Mouse (Mus musculus) limb, embryonic 14.5 days (tissue): ENCODE data around the gene Slc2a13. TPM values are rescaled to one million over a fixed set of nuclear protein-coding genes. Genes with fewer than 3 reads are reported as not detected.

Experiments
- ATAC-seq: fragments of 200-750 bp; cut with Nextera tagmentation; 2 replicates; pipeline ENCODE4 v1.8.0; 2017; ENCODE audit warnings: low read depth, moderate number of reproducible peaks, moderate TSS enrichment; ENCODE audit not compliant: low FRiP score
- DNase-seq: peaks from one replicate; pipeline ENCODE4 v3.0.0-alpha.2; 2015; ENCODE audit warnings: low spot score
- H3K27ac ChIP-seq: fragments of 300-500 bp; sonication (generic); replicated peaks from 2 replicates; pipeline ENCODE4 v1.5.1; 2014; ENCODE audit warnings: low read depth, mild to moderate bottlenecking, low read length, moderate library complexity, mixed read lengths
- H3K27me3 ChIP-seq: fragments of 300-500 bp; sonication (generic); 2 replicates; pipeline ENCODE4 v1.6.1; 2014; ENCODE audit warnings: low read length, mixed read lengths; ENCODE audit not compliant: control insufficient read depth, insufficient read depth
- H3K36me3 ChIP-seq: fragments of 300-500 bp; sonication (generic); 2 replicates; pipeline ENCODE4 v1.6.1; 2014; ENCODE audit warnings: mild to moderate bottlenecking, low read length, moderate library complexity, mixed read lengths; ENCODE audit not compliant: control insufficient read depth, insufficient read depth
- H3K4me1 ChIP-seq: fragments of 300-500 bp; sonication (generic); 2 replicates; pipeline ENCODE4 v1.6.1; 2014; ENCODE audit warnings: antibody characterized with exemption, low read length, mixed read lengths; ENCODE audit not compliant: control insufficient read depth, insufficient read depth
- H3K4me2 ChIP-seq: fragments of 300-500 bp; sonication (generic); replicated peaks from 2 replicates; pipeline ENCODE4 v1.6.1; 2014; ENCODE audit warnings: low read depth, mild to moderate bottlenecking, low read length, moderate library complexity; ENCODE audit not compliant: severe bottlenecking
- H3K4me3 ChIP-seq: fragments of 300-500 bp; sonication (generic); replicated peaks from 2 replicates; pipeline ENCODE4 v1.5.1; 2014; ENCODE audit warnings: low read length
- H3K9ac ChIP-seq: fragments of 300-500 bp; sonication (generic); 2 replicates; pipeline ENCODE4 v1.6.1; 2014; ENCODE audit warnings: mild to moderate bottlenecking, low read depth, low read length, moderate library complexity; ENCODE audit not compliant: severe bottlenecking
- H3K9me3 ChIP-seq: fragments of 300-500 bp; sonication (generic); 2 replicates; pipeline ENCODE4 v1.6.1; 2016; ENCODE audit warnings: low read length; ENCODE audit not compliant: control insufficient read depth
- POLR2A ChIP-seq: fragments of 200-500 bp; IDR thresholded peaks from 2 replicates; pipeline ENCODE4 v1.8.0; 2012; ENCODE audit warnings: inconsistent platforms, mild to moderate bottlenecking, moderate library complexity, borderline replicate concordance; ENCODE audit not compliant: insufficient read depth, insufficient read length; ENCODE audit errors: extremely low read depth
- WGBS: fragments of 180-500 bp; shearing (Covaris S2); extraction: QIAGEN DNeasy Blood & Tissue Kit; methylation state at CpG from one replicate; pipeline ENCODE4 v1.1.7; 2014; 5-methylcytosine and 5-hydroxymethylcytosine counted together
- polyA plus RNA-seq, 2 experiments: library from polyadenylated mRNA; depleted of rRNA in 1 of 2; stranded (reverse) in 1 of 2; unstranded in 1 of 2; fragments of >200 nt; fragmentation: Nextera tagmentation in 1 of 2; extraction: Ambion mirVana in 1 of 2; gene quantifications; 2 replicates each; pipeline versions ENCODE4 v1.2.1 to v1.2.3; 2012 to 2014

Gene Slc2a13
- polyA plus RNA-seq, 2 experiments, result 2.7 to 3.5 TPM

- Histone ChIP-seq H3K36me3 (no peaks in the 10 kb centered on the region), H3K4me1 (0 out of 2 replicates have a peak, but pooled peaks cover 6% of the 10 kb centered on the region), H3K27ac (no peak overlapping the region), H3K4me3 (no peak overlapping the region), H3K4me2 (no peak overlapping the region), H3K9me3 (no peaks in the 10 kb centered on the region), H3K27me3 (no peaks in the 10 kb centered on the region), H3K9ac (no peak overlapping the region)
- ATAC-seq (no peak), DNase-seq (peak; percentile 44)
- no peak for TF ChIP-seq POLR2A
- WGBS, result 49% methylated on average over 7 of the region's 7 CpGs
Observed at GRCm38 (mm10) chr15:91601197-91601596, 28.1 kb upstream of the Slc2a13 start.

- H3K27ac ChIP-seq, result no peak overlapping the region
- no peak for TF ChIP-seq POLR2A
- ATAC-seq (no peak), DNase-seq (no peak)
- 0 out of 2 replicates have a peak, but pooled peaks cover 6% of the 10 kb centered on the region for H3K4me1 ChIP-seq
- no peaks in the 10 kb centered on the region for H3K9me3 ChIP-seq
- H3K4me3 ChIP-seq, result no peak overlapping the region
- 79% methylated on average over 5 of the region's 5 CpGs for WGBS
- no peak overlapping the region for H3K4me2 ChIP-seq
- H3K27me3 ChIP-seq, result no peaks in the 10 kb centered on the region
- H3K36me3 ChIP-seq, result no peaks in the 10 kb centered on the region
- H3K9ac ChIP-seq, result no peak overlapping the region
Observed at GRCm38 (mm10) chr15:91597290-91597689, 24.2 kb upstream of the Slc2a13 start.

GRCm38 (mm10) chr15:91574492-91574891, 1.4 kb upstream of the Slc2a13 start:
- DNase-seq (peak; percentile 91), ATAC-seq (no peak)
- H3K4me2 ChIP-seq, result no peak overlapping the region
- H3K9ac ChIP-seq, result no peak overlapping the region
- no peaks in the 10 kb centered on the region for H3K36me3 ChIP-seq
- no peaks in the 10 kb centered on the region for H3K9me3 ChIP-seq
- no peak overlapping the region for H3K4me3 ChIP-seq
- no peaks in the 10 kb centered on the region for H3K27me3 ChIP-seq
- no peaks in the 10 kb centered on the region; the same call in 1 of the 2 replicates for H3K4me1 ChIP-seq
- 25% methylated on average over 8 of the region's 8 CpGs for WGBS
- no peak overlapping the region for H3K27ac ChIP-seq
- no peak for TF ChIP-seq POLR2A

- Histone ChIP-seq H3K9ac (peak overlapping the region; percentile 75), H3K4me3 (peak overlapping the region; percentile 75), H3K36me3 (no peaks in the 10 kb centered on the region), H3K4me2 (peak overlapping the region; percentile 98), H3K27me3 (no peaks in the 10 kb centered on the region), H3K27ac (peak overlapping the region; percentile 68), H3K9me3 (no peaks in the 10 kb centered on the region), H3K4me1 (no peaks in the 10 kb centered on the region; the same call in 1 of the 2 replicates)
- DNase-seq, result peak; percentile 12
- WGBS, result 8% methylated on average over 37 of the region's 91 CpGs
- ATAC-seq, result peak; percentile 85
- no peak for TF ChIP-seq POLR2A
Observed at GRCm38 (mm10) chr15:91572421-91573069, 516 bp downstream of the Slc2a13 start.

- Histone ChIP-seq H3K9ac (peak overlapping the region; percentile 75), H3K9me3 (no peaks in the 10 kb centered on the region), H3K4me3 (peak overlapping the region; percentile 75), H3K4me2 (peak overlapping the region; percentile 98), H3K27me3 (no peaks in the 10 kb centered on the region), H3K4me1 (no peaks in the 10 kb centered on the region; the same call in 1 of the 2 replicates), H3K36me3 (no peaks in the 10 kb centered on the region), H3K27ac (no peak overlapping the region)
- ATAC-seq (no peak), DNase-seq (no peak)
- TF ChIP-seq POLR2A, result no peak
- 6% methylated on average over 8 of the region's 8 CpGs for WGBS
Observed at GRCm38 (mm10) chr15:91571981-91572380, 1.1 kb downstream of the Slc2a13 start.
